Mouse (Mus musculus) lung, postnatal 0 days (tissue): Measurements from ENCODE around the gene Slc9a9.

Experiments
- CTCF ChIP-seq: IDR thresholded peaks from 2 replicates; pipeline ENCODE4 v1.5.1; 2016; ENCODE audit warnings: antibody characterized with exemption, mild to moderate bottlenecking
- EP300 ChIP-seq: IDR thresholded peaks from 2 replicates; pipeline ENCODE4 v1.6.1; 2016; ENCODE audit warnings: antibody characterized with exemption, mild to moderate bottlenecking, control low read depth

DNA sequence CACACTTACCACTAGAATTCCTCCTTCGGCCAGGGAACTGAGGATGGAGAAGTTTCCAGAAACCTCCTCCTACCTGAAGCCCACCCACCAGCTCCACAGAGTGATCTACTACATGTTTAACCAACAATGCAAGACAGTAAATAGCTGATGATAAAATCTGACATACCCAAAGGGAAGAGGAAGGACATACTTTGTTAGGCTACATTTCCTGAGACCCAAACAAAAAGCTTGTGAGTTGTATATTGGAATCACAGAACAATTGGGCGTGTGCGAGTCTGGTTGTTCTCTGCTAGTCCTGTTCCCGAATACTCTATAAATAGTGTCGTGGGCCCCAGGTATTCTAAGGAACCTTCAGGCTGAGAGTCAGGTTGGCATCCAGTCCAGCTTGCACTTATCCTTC, 551.6 kb downstream of the Slc9a9 start:
- TF ChIP-seq CTCF (no peak), EP300 (peak; percentile 88)
